Mouse (Mus musculus) heart, adult 11 months (tissue): ENCODE results near the gene Tff2.

ENCODE experiments used
- DNase-seq: peaks from one replicate; pipeline ENCODE4 v3.0.0; 2022

Tff2 gene

GRCm38 (mm10) chr17:31144040-31145037, at the start of gene Tff2:
Gene Tff2, minus strand, starts transcription at chr17:31144282.
- DNase-seq, result no peak

GRCm38 (mm10) chr17:31193360-31193759, 49.3 kb upstream of the Tff2 start:
- DNase-seq, result no peak

GRCm38 (mm10) chr17:31192663-31193062, 48.6 kb upstream of the Tff2 start:
- peak; percentile 70 for DNase-seq

GRCm38 (mm10) chr17:31191825-31192224, 47.7 kb upstream of the Tff2 start:
- DNase-seq, result peak; percentile 64

- no peak for DNase-seq
Observed at GRCm38 (mm10) chr17:31187370-31187769, 43.3 kb upstream of the Tff2 start.

- no peak for DNase-seq
Observed at GRCm38 (mm10) chr17:31184269-31184990, 40.3 kb upstream of the Tff2 start.

GRCm38 (mm10) chr17:31183180-31183974, 39.3 kb upstream of the Tff2 start:
- DNase-seq, result no peak

GRCm38 (mm10) chr17:31181490-31181889, 37.4 kb upstream of the Tff2 start:
- DNase-seq, result no peak

GRCm38 (mm10) chr17:31176321-31176720, 32.2 kb upstream of the Tff2 start:
- DNase-seq, result no peak

GRCm38 (mm10) chr17:31169796-31170195, 25.7 kb upstream of the Tff2 start:
- DNase-seq, result no peak

- DNase-seq, result no peak
Observed at GRCm38 (mm10) chr17:31165127-31165526, 21.0 kb upstream of the Tff2 start, which contains the start of gene Tff1. Gene Tff1, minus strand, starts transcription at chr17:31165277.

- no peak for DNase-seq
Observed at GRCm38 (mm10) chr17:31163821-31164220, 19.7 kb upstream of the Tff2 start.

- no peak for DNase-seq
Observed at GRCm38 (mm10) chr17:31162607-31163006, 18.5 kb upstream of the Tff2 start.

- no peak for DNase-seq
Observed at GRCm38 (mm10) chr17:31160291-31160690, 16.2 kb upstream of the Tff2 start.

- no peak for DNase-seq
Observed at GRCm38 (mm10) chr17:31157921-31158320, 13.8 kb upstream of the Tff2 start.

- no peak for DNase-seq
Observed at GRCm38 (mm10) chr17:31153785-31154184, 9.7 kb upstream of the Tff2 start.

GRCm38 (mm10) chr17:31152966-31153499, 9.0 kb upstream of the Tff2 start:
- no peak for DNase-seq

GRCm38 (mm10) chr17:31152512-31152911, 8.4 kb upstream of the Tff2 start:
- DNase-seq, result no peak

- DNase-seq, result no peak
Observed at GRCm38 (mm10) chr17:31145998-31146397, 1.9 kb upstream of the Tff2 start.

GRCm38 (mm10) chr17:31142116-31142515, 2.0 kb downstream of the Tff2 start:
- DNase-seq, result no peak

GRCm38 (mm10) chr17:31138398-31138797, 5.7 kb downstream of the Tff2 start:
- no peak for DNase-seq

GRCm38 (mm10) chr17:31136821-31137220, 7.3 kb downstream of the Tff2 start:
- DNase-seq, result no peak

GRCm38 (mm10) chr17:31136291-31136690, 7.8 kb downstream of the Tff2 start:
- DNase-seq, result no peak
